Mouse (Mus musculus) hematopoietic stem cell, adult 5-6 weeks (primary cell): Measurements from ENCODE around the gene Foxk2. TPM values are rescaled to one million over a fixed set of nuclear protein-coding genes. Genes with fewer than 3 reads are reported as not detected.
"Not testable (repeated sequence)": the region's sequence is repeated elsewhere in the genome, so short reads cannot be mapped to it uniquely, and the experiment has no call there.

ENCODE experiments used
- ATAC-seq, 2 experiments: fragments of 125-278 bp in 1 of 2; replicated peaks in 1 of 2; 2 replicates each; pipeline ENCODE4 v1.8.0; 2016 to 2017; ENCODE audit warnings: inconsistent platforms in 2 of 2, mild to moderate bottlenecking in 2 of 2, moderate number of reproducible peaks in 2 of 2, low read depth in 1 of 2, moderate TSS enrichment in 1 of 2; ENCODE audit not compliant: low FRiP score in 2 of 2, poor library complexity in 2 of 2, severe bottlenecking in 2 of 2, insufficient read depth in 1 of 2, low TSS enrichment in 1 of 2
- total RNA-seq: library from RNA; stranded (forward); fragments of 172-1452, 232-1000 nt; gene quantifications from 2 replicates; pipeline ENCODE4 v1.2.3, GENCODE M21; 2017

Foxk2 gene
- total RNA-seq, 1 experiment from 2014 or later: 34.6 TPM

GRCm38 (mm10) chr11:121260211-121260906, 569 bp downstream of the Foxk2 start:
- no peak for ATAC-seq

DNA sequence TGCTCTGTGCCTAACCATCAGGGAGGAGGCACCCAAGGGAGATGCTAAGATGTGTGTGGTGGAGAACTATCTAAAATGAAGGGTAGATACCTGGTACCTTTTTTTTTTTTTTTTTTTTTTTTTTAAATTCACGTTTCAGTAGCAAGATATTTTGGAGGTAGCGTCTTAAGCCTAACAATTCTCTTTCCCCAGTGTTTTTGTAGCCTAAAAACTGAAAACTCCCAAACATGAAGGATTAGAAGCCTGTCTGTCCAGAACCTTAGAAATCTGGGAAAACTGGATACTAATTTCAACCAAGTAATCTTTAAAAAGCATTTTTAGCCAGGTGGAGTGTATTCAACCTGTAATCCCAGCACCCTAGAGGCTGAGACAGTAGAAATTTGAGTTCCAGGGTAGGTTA, 1.3 kb downstream of the Foxk2 start:
- no peak for ATAC-seq

- no peak for ATAC-seq
Measured at GRCm38 (mm10) chr11:121277516-121277915, 17.7 kb downstream of the Foxk2 start.

DNA sequence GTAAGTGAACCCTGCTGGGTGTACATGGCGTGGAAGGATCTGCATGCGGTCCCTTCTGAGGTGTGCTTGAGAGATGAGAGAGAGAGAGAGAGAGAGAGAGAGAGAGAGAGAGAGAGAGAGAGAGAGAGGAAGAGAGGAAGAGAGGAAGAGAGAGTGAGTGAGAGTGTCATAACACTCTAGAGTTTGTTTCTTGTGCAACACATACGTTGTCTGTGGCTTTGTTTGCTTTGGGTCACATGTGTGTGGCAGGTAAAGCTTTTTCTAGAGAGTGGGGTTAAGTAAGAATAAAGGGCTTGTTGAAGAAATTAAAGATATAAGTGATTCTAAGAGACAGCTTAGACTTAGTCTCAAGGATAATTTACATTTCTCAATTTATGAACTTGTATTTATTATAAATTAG, 18.2 kb downstream of the Foxk2 start:
- no peak for ATAC-seq

DNA sequence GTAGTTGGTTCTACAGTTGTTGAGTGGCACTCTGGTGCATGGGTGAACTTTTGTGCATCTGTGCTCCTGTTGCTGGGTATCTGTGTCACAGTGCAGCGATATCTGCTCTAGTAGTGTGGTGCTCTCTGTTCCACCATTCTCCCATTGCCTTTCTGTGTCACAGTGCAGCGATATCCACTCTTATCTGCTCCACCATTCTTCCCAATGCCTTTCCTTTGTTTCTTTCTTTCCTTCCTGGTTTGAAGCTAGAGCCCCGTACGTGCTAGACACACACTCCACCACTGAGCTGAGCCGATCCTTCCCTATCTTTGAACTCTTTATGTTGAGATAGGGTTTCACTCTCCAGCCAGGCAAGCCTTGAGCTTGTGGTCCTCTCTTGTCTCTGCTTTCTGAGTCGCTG, 23.1 kb downstream of the Foxk2 start:
- ATAC-seq: no peak; a peak in 1 of 4 replicates

GRCm38 (mm10) chr11:121289859-121290258, 30.1 kb downstream of the Foxk2 start:
- ATAC-seq: no peak

- no peak for ATAC-seq
Measured at GRCm38 (mm10) chr11:121294771-121295170, 35.0 kb downstream of the Foxk2 start.

DNA sequence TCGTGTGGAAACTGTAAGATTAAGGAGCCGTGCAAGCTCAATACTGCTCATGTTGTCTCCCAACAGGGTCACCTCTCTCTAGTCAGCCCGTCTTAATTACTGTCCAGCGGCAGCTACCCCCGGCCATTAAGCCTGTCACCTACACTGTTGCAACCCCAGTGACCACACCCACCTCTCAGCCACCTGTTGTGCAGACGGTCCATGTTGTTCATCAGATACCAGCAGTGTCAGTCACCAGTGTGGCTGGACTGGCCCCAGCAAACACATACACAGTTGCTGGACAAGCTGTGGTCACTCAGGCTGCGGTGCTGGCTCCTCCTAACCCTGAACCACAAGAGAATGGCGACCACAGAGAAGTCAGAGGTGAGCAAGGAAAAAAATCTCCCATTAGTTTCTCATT, 38.7 kb downstream of the Foxk2 start:
- ATAC-seq: no peak

- ATAC-seq: no peak
Measured at GRCm38 (mm10) chr11:121300265-121300664, 40.5 kb downstream of the Foxk2 start.

- ATAC-seq: no peak
Measured at GRCm38 (mm10) chr11:121305371-121305770, 45.6 kb downstream of the Foxk2 start.

- no peak for ATAC-seq
Measured at GRCm38 (mm10) chr11:121306608-121307007, 46.8 kb downstream of the Foxk2 start.

GRCm38 (mm10) chr11:121307712-121308111, 47.9 kb downstream of the Foxk2 start:
- ATAC-seq: not testable (repeated sequence)

DNA sequence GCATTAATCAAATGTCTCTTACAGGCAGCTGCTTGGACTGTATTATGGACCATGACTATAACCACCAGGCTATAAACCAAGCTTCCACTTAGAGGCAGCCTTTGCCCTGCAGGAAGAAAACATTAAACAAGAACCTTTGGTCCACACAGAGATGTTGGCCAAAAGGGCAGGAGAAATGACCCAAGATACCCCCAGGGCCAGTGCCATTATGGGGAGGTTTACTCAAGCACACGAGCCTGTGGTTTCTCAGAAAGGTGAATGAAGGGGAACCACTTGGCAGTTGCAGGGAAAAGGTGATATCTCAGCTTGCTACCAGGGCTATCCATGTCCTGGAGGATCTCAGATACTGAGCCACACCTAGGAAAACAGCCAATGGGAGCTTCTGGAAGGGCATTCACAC, 66.2 kb downstream of the Foxk2 start:
- no peak for ATAC-seq

- no peak for ATAC-seq
Measured at GRCm38 (mm10) chr11:121326681-121327080, 66.9 kb downstream of the Foxk2 start.

DNA sequence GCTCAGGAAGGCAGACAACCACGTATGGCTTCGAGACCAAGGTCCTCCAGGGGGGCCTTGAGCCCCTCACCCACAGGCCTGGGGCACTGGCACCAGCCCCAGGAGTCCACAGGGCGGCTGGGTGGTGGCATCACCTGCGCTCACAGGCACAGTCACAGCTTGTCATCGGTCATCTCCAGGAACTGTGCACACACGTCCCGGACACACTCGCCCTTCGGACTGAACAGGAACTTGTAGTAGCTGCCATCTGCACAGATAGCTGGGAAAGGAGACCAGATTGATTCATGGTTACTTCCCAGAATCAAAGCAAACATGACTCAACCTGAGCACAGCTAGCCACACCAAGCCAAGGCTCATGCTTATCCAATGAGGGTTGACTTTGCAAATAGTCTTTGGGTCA, 68.4 kb downstream of the Foxk2 start:
- no peak for ATAC-seq

DNA sequence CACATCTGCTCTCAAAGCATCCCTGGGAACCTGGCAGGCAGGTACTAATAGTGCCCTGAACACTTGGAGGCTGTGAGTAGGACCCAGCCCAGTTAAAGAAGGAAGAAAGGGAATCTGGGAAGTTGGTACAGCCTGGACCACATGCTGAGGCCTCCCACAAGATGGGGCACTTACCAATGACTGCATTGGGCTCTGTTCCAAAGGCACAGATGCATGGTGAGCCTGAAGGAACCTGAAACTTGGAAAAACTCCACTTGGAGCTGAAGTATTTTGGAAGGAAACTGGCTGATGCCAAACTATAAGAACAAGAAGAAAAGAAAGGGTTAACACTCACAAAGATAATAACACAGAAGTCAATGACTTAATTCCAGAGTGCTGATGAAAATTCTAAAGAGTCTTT, 68.8 kb downstream of the Foxk2 start:
- no peak for ATAC-seq

GRCm38 (mm10) chr11:121331641-121332040, 71.9 kb downstream of the Foxk2 start:
- no peak for ATAC-seq

DNA sequence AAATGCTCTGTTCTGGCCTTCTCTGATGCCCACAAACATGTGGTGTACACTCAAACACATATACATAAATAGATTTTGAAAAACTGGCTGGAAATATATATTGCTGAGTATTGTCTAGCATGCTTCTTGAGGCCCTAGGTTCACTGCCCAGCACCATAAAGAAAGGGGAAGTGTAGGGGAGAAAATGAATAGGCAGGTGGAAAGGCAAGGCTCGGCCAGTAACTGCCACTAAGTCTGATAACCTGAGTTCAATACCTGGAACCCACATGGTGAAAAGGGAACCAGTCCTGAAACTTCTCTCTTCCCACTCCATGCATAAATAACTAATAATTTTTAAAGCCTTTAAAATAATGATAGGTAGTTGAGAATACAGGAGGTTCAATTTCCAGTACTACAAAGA, 79.9 kb downstream of the Foxk2 start:
- no peak for ATAC-seq

GRCm38 (mm10) chr11:121340287-121340686, 80.5 kb downstream of the Foxk2 start:
- no peak for ATAC-seq
